Mouse (Mus musculus): ENCODE results near the gene Cc2d2a. TPM values are rescaled to one million over a fixed set of nuclear protein-coding genes. Genes with fewer than 3 reads are reported as not detected.

Gene Cc2d2a
- polyA plus RNA-seq, 1 experiment from 2014 or later: 10.5 TPM

DNA sequence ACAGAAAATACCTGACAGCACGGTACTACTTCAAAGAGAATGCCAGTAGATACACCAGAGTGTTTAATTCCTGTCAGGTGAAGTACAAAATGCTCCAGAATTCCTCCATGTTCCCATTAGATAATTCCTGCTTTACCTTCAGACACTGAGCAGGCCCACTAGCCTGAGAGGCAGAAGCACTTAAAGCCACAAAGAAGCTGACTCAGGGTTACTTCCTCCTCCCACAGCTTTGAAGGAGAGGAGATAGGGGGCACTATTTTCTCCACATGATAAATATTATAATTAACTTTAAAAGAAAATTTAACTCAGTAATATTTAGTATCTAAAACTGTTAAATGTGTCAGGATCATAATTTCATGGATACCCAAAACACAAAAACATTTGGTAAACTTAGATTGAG lies 82.0 kb downstream of the Cc2d2a start:
- H3K27me3 ChIP-seq (replicated peaks): no peaks in the 10 kb centered on the region
- no peak overlapping the region for H3K4me3 ChIP-seq (replicated peaks)
- no peaks in the 10 kb centered on the region for H3K4me1 ChIP-seq
- H3K9me3 ChIP-seq: no peaks in the 10 kb centered on the region
- no peak overlapping the region for H3K9ac ChIP-seq
- no peak for ATAC-seq (ENCODE audit: insufficient read depth, low FRiP score, low read depth)
- H3K4me2 ChIP-seq: no peak overlapping the region
- WGBS: 67% methylated on average over 1 of the region's 1 CpGs
- H3K27ac ChIP-seq: no peak overlapping the region
- H3K36me3 ChIP-seq: no peaks in the 10 kb centered on the region; the same call in 1 of the 2 replicates

DNA sequence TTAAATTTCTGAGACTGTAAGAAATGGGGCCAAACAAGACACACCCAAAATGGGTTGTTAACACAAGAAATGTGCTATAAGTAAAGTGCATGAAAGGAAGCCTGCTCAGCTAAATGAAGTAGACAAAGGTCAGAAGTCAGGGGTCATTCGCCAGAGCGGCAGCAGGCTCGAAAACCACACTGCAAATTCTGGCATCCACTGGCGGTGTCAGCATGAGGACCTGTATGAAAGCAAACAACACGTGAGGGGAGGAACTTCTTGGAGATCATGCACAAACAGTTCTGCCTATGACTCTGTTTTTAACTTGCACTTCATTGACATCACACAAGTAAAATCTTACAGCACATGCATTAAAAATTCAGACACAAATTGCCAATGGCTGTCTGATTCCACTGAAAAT lies 83.0 kb downstream of the Cc2d2a start:
- Histone ChIP-seq H3K9me3 (no peaks in the 10 kb centered on the region), H3K4me1 (no peaks in the 10 kb centered on the region), H3K36me3 (no peaks in the 10 kb centered on the region; the same call in 1 of the 2 replicates), H3K4me3 (replicated peaks) (no peak overlapping the region), H3K4me2 (no peak overlapping the region), H3K27ac (no peak overlapping the region), H3K9ac (no peak overlapping the region), H3K27me3 (replicated peaks) (no peaks in the 10 kb centered on the region)
- WGBS: 29% methylated on average over 5 of the region's 5 CpGs
- ATAC-seq (ENCODE audit: insufficient read depth, low FRiP score, low read depth): no peak

DNA sequence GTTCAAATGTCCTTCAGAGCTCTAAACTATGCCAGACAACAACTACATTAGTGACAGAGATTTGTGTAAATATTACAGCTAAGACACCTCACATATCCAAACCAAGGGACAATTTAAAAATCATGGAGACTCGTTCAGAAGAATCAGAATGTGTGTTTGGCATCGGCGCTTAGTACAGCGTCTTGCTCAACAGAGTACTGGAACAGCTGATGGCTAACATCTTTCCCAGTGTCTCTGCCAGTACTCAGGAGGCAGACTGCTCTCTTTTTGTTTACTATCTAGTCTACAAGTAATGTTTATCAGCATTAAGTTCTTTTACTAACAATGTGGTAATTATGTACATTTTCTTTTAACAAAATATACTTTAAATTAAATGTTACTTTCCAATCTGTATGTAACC lies 85.9 kb downstream of the Cc2d2a start:
- Histone ChIP-seq H3K27me3 (replicated peaks) (no peaks in the 10 kb centered on the region), H3K4me3 (replicated peaks) (no peak overlapping the region), H3K4me1 (no peaks in the 10 kb centered on the region), H3K9me3 (no peaks in the 10 kb centered on the region), H3K27ac (no peak overlapping the region), H3K4me2 (no peak overlapping the region), H3K36me3 (no peaks in the 10 kb centered on the region), H3K9ac (no peak overlapping the region)
- no peak for ATAC-seq (ENCODE audit: insufficient read depth, low FRiP score, low read depth)
- 76% methylated on average over 4 of the region's 4 CpGs for WGBS

DNA sequence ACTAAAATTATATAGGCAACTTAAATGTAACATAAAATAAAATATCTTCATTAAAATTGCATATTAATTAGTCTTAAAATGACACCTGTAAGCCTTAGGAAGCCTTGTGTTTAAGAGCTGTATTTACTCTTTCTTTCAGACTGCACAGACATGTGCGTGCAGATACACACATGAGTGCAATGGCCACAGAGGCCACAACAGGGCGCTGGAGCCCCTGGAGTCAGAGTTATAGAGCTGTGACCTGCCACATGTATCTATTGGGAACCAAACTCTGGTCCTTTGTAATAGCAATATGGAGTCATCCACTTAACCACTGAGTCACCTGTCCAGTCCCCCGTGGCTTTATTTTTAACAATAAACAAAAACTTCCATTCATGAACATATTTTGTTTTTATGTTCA lies 86.9 kb downstream of the Cc2d2a start:
- ATAC-seq (ENCODE audit: insufficient read depth, low FRiP score, low read depth): no peak
- Histone ChIP-seq H3K4me2 (no peak overlapping the region), H3K9ac (no peak overlapping the region), H3K27ac (no peak overlapping the region), H3K27me3 (replicated peaks) (no peaks in the 10 kb centered on the region), H3K4me3 (replicated peaks) (no peak overlapping the region), H3K9me3 (no peaks in the 10 kb centered on the region), H3K4me1 (no peaks in the 10 kb centered on the region), H3K36me3 (0 out of 2 replicates have a peak, but pooled peaks cover 1% of the 10 kb centered on the region)
- WGBS: 74% methylated on average over 3 of the region's 3 CpGs

DNA sequence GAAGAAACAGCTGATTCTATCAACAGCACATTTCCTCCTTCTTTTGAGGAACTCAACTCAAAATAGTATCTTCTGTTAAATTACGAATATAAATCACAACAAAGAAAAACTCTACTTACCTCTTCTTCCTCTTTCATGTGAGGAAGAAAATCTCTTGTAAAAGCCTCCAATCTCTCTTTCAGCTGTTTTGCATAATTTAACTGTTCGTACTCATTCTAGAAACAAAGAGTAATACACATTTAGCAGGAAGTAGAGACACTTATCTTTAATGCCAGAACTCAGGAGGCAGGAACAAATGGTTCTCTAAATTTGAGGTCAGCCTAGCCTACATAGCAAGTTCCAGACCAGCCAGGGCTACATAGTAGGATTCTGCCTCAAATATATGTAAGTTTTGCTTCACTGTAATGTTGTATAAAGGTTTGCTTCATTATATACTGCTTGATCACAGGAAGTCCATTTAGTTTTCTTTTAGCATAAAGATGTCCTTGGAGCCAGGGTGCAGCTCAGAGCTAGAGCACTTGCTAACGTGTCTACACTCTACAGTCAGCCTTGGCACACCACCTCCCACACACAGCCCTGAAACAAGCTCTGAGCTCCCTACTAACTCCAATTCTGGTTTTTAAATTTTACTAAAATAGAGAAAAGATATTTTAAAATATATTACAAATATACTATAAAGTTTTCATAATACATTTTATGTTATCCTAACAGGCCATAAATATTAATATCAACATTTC lies 108.6 kb downstream of the Cc2d2a start:
- no peak overlapping the region for H3K27ac ChIP-seq
- no peak overlapping the region for H3K4me2 ChIP-seq
- H3K36me3 ChIP-seq: peaks cover 9% of the 10 kb centered on the region; the same call in 1 of the 2 replicates
- H3K9me3 ChIP-seq: no peaks in the 10 kb centered on the region
- no peak overlapping the region for H3K9ac ChIP-seq
- H3K4me1 ChIP-seq: no peaks in the 10 kb centered on the region
- WGBS: 86% methylated on average over 3 of the region's 3 CpGs
- no peak overlapping the region for H3K4me3 ChIP-seq (replicated peaks)
- H3K27me3 ChIP-seq (replicated peaks): no peaks in the 10 kb centered on the region
- no peak for ATAC-seq (ENCODE audit: insufficient read depth, low FRiP score, low read depth)

DNA sequence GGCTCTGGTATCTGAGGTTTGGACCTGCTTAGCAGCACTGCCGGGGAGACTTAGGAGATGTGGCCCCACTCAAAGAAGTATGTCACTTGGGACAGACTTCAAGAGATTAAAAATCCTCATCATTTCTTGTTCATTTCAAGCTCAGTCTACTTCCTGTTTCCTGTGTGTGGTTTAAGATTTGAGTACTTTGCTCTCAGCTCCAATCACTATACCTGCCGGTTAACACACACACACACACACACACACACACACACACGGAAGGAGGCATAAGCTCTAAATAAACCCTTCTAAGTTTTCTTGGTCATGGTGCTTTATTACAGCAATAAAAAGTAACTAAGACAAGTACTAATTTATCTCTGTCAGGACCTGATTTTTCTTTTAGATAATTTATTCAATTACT lies 109.4 kb downstream of the Cc2d2a start:
- H3K4me3 ChIP-seq (replicated peaks): no peak overlapping the region
- H3K27me3 ChIP-seq (replicated peaks): no peaks in the 10 kb centered on the region
- H3K4me1 ChIP-seq: no peaks in the 10 kb centered on the region
- H3K9ac ChIP-seq: no peak overlapping the region
- 87% methylated on average over 3 of the region's 3 CpGs for whole genome bisulfite sequencing
- H3K4me2 ChIP-seq: no peak overlapping the region
- ATAC-seq (ENCODE audit: insufficient read depth, low FRiP score, low read depth): no peak
- H3K36me3 ChIP-seq: peaks cover 9% of the 10 kb centered on the region; the same call in 1 of the 2 replicates
- H3K27ac ChIP-seq: no peak overlapping the region
- H3K9me3 ChIP-seq: no peaks in the 10 kb centered on the region

DNA sequence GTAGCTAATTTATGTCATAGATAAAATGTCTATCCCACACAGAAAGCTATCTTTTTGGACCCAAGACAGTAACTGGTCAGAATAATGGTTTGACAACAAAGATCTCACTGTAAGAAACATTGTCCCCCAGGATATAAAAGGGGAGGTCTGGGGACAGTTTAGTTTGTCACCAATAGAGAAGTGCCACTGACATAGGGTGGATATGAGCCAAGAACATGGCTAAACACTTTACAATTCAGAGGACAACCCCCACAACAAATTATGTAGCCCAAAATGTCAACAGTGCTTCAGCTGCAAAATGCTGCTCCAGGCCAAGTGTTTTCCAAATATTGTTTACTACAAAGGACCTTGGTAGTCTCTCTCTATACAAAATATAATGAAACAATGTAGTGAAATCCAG lies 114.3 kb downstream of the Cc2d2a start:
- no peak overlapping the region for H3K4me3 ChIP-seq (replicated peaks)
- no peaks in the 10 kb centered on the region for H3K9me3 ChIP-seq
- no peak for ATAC-seq (ENCODE audit: insufficient read depth, low FRiP score, low read depth)
- H3K27me3 ChIP-seq (replicated peaks): no peaks in the 10 kb centered on the region
- H3K4me1 ChIP-seq: peaks cover 7% of the 10 kb centered on the region
- no peak overlapping the region for H3K9ac ChIP-seq
- no peak overlapping the region for H3K4me2 ChIP-seq
- H3K27ac ChIP-seq: no peak overlapping the region
- H3K36me3 ChIP-seq: no peaks in the 10 kb centered on the region

DNA sequence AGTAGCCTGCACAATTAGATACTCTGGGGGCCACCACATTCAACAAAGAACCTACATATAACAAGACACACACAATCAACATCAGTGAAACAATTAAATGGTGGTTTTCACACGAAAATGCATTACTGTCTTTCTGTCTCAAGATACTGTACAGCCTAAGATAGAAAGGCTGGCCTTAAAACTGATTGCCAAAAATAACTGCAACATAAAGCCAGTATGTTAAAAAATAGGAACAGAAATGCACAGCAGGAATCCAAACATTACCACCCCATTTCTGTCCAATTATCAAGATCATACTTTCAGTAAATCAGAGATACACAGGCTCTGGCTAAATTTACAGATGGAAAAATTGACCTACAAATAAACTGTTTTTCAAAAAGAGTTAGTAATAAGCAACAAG lies 114.8 kb downstream of the Cc2d2a start:
- Histone ChIP-seq H3K36me3 (no peaks in the 10 kb centered on the region), H3K9ac (no peak overlapping the region), H3K9me3 (no peaks in the 10 kb centered on the region), H3K27me3 (replicated peaks) (no peaks in the 10 kb centered on the region), H3K4me3 (replicated peaks) (no peak overlapping the region), H3K4me2 (no peak overlapping the region), H3K4me1 (peaks cover 7% of the 10 kb centered on the region), H3K27ac (no peak overlapping the region)
- WGBS: 49% methylated on average over 1 of the region's 1 CpGs
- ATAC-seq (ENCODE audit: insufficient read depth, low FRiP score, low read depth): no peak

DNA sequence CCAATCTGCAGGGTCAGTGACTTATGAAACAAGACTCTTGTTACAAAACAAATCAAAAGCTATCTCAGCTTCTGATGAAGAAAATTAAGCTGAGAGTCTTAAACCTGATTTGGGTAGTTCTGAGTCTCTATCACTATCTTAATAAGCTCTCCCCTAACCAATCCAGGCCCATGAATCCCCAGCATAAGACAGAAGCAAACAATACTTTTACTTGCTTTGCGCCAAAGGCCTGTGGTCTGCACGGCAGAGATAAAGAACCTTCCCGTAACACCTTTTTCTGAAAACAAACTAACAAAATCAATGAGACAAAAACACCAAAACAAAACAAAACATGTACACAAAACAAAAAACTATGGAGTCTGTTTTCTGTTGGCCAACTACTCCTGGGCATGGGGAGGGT lies 116.4 kb downstream of the Cc2d2a start:
- no peak overlapping the region for H3K4me2 ChIP-seq
- WGBS: 81% methylated on average over 3 of the region's 3 CpGs
- no peaks in the 10 kb centered on the region for H3K36me3 ChIP-seq
- H3K27ac ChIP-seq: no peak overlapping the region
- no peak for ATAC-seq (ENCODE audit: insufficient read depth, low FRiP score, low read depth)
- H3K27me3 ChIP-seq (replicated peaks): no peaks in the 10 kb centered on the region
- peaks cover 10% of the 10 kb centered on the region for H3K4me1 ChIP-seq
- no peak overlapping the region for H3K4me3 ChIP-seq (replicated peaks)
- no peak overlapping the region for H3K9ac ChIP-seq
- H3K9me3 ChIP-seq: no peaks in the 10 kb centered on the region

DNA sequence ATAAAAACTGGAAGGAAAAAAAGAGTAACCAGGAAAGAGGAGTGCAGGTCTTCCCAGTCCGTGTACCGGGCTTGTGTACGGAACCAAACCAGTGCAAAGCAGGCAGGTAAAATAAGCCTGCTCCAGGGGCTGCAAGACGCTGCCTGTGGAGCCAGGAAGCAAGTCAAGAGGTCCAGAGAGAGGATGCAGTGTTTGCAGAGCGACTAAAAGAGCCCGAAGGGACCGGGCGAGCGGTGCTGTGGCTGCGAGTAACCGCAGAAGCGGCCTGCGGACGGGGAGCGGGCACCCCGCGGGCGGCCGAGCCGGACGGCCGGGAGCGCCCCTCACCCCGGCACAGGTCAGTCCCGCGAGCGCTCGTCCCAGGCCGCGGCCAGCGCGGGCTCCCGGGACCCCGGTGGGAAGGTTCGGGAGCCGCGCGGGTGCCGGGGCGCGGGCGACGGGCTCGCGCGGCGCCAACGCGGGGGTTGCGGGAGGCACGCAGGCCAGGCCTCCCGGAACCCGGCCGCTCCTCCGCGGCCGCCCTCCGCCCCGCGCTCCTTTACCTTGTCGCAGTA lies 119.4 kb downstream of the Cc2d2a start:
- Histone ChIP-seq H3K9me3 (no peaks in the 10 kb centered on the region), H3K9ac (peak overlapping the region; percentile 89), H3K36me3 (no peaks in the 10 kb centered on the region), H3K4me2 (peak overlapping the region; percentile 57), H3K4me3 (replicated peaks) (peak overlapping the region; percentile 87), H3K27me3 (replicated peaks) (no peaks in the 10 kb centered on the region), H3K4me1 (peaks cover 10% of the 10 kb centered on the region), H3K27ac (peak overlapping the region; percentile 92)
- peak; percentile 60 for ATAC-seq (ENCODE audit: insufficient read depth, low FRiP score, low read depth)
- WGBS: under 1% methylated on average over 61 of the region's 61 CpGs

DNA sequence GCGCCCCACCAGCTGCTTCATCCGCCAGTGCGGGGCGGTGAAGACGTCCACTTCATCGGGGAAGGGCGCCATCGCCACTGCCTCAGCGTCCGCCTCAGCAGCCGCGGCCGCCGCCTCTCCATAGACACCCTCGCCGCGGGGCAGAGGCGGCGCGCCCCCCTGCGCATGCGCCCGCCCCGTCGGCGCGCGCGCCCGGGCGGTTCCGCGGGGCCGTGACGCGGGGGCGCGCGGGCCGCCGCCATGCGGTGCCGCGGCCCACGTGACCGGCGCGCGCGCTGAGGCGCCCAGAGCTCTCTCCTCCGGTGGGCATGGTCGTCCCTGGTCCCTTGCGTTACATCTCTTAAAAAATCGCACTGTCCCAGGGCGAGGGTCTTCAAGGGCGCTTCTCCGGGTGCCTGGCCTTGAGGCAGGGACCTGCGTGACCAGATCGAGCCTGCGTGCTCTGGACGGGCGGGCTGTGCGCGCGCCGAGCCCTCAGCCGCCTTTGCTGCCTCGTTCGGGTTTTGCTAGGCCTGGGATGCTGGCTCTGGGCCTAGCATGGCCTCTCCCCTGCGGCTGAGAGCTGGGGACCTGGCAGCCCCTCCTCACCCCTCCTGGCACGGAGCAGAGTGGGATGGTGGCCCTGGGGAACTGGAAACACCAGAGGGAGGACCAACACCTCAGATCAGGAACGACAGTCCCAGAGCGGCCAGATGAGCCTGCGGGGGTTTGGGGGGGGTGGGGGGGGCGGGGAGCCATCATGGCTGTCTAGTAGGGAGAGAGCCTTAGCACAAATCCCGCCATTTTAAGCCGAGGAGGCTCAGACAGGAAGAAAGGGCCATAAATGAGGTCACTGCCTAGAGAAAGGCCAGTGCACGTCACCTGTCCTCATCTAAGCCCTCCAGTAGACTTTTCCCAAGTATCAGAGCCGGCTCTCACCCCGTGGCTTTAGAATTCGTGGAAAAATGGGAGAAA lies 120.1 kb downstream of the Cc2d2a start:
- H3K4me1 ChIP-seq: peaks cover 10% of the 10 kb centered on the region
- 3% methylated on average over 80 of the region's 82 CpGs for WGBS
- H3K4me2 ChIP-seq: peak overlapping the region; percentile 81
- H3K4me3 ChIP-seq (replicated peaks): peak overlapping the region; percentile 87
- ATAC-seq (ENCODE audit: insufficient read depth, low FRiP score, low read depth): peak; percentile 89
- H3K9ac ChIP-seq: peak overlapping the region; percentile 89
- H3K27me3 ChIP-seq (replicated peaks): no peaks in the 10 kb centered on the region
- peak overlapping the region; percentile 92 for H3K27ac ChIP-seq
- no peaks in the 10 kb centered on the region for H3K36me3 ChIP-seq
- H3K9me3 ChIP-seq: no peaks in the 10 kb centered on the region

DNA sequence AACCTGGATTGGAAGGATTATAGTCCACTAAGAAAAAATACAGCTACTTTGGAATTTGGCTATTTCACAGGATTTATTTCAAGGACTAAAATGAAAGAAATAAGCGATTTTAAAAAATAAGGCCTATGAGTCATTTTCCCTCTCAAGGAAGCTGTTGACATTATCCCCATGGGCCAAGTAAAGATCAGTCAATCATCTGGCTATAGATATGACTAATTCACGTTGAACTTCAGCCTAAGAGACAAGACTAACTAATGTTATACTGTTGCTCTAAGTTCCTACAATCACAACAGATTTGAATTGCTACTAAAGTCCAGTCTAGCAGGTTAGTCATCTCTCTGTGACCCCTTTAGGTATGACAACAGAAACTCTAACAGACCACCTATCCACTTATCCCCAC lies 121.8 kb downstream of the Cc2d2a start:
- Histone ChIP-seq H3K9ac (no peak overlapping the region), H3K4me1 (peaks cover 10% of the 10 kb centered on the region), H3K4me2 (no peak overlapping the region), H3K9me3 (no peaks in the 10 kb centered on the region), H3K36me3 (no peaks in the 10 kb centered on the region), H3K4me3 (replicated peaks) (no peak overlapping the region), H3K27me3 (replicated peaks) (no peaks in the 10 kb centered on the region), H3K27ac (no peak overlapping the region)
- no peak for ATAC-seq (ENCODE audit: insufficient read depth, low FRiP score, low read depth)
- 72% methylated on average over 2 of the region's 2 CpGs for WGBS

Data from stomach, embryonic 15.5 days (tissue).